Mouse (Mus musculus) T-helper 1 cell (primary cell): Measurements from ENCODE around the gene Sigirr.

Experiments used
- in situ Hi-C: fragments of 300-600 bp; cut with MboI, MseI; formaldehyde crosslinking; loops from one replicate; pipeline ENCODE4 v1.15.1; 2025; ENCODE audit warnings: high pct_unique_total_duplicates

Gene Sigirr

DNA sequence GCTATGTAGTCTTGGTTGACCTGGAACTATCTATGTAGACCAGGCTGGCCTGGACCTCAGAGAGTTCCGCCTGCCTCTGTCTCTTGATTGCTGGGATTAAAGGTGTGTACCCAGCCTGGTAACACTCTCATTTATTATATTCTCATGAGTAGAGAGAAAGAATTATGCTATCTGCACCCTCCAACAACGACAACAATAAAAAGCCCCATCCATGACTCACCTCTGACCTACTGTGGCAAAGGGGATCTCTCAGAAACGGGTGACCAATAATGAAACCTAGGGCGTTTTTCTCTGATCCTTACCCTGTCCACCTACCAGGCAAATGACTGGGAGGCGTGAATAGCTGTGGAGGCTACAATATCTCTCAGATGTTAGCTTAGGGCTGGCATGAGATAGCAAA lies 3.2 kb downstream of the Sigirr start:
- in situ Hi-C loops, result loop anchor here (10.0 kb wide), 1 partner anchor 78 kb away; the partner anchor contains the start of gene Rnh1

DNA sequence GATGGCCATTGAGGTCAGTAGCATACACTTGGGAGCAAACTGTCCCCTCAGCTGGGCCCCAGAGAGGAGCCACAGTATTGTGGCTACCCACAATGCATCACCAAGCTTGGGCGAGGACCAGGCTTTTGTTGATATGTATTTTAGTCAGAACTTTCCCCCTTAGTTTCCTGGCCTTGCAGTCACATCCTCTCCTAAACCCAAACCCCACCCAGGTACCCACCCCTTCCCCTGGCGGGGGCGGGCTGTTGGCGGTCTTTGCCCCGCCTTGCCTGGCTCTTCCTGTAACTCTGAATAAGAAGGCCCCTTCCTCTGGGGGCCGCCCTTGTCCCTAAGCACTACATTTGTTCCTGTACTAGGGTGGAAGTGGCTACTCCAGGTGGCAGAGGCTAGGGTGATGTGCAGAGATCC lies 3.7 kb downstream of the Sigirr start:
- in situ Hi-C loops, result loop anchor here (10.0 kb wide), 1 partner anchor 78 kb away; the partner anchor contains the start of gene Rnh1

- in situ Hi-C loops, result loop anchor here (10.0 kb wide), 1 partner anchor 79 kb away; the partner anchor contains the start of gene Rnh1
Observed at GRCm38 (mm10) chr7:141096021-141096420, 4.4 kb downstream of the Sigirr start.

DNA sequence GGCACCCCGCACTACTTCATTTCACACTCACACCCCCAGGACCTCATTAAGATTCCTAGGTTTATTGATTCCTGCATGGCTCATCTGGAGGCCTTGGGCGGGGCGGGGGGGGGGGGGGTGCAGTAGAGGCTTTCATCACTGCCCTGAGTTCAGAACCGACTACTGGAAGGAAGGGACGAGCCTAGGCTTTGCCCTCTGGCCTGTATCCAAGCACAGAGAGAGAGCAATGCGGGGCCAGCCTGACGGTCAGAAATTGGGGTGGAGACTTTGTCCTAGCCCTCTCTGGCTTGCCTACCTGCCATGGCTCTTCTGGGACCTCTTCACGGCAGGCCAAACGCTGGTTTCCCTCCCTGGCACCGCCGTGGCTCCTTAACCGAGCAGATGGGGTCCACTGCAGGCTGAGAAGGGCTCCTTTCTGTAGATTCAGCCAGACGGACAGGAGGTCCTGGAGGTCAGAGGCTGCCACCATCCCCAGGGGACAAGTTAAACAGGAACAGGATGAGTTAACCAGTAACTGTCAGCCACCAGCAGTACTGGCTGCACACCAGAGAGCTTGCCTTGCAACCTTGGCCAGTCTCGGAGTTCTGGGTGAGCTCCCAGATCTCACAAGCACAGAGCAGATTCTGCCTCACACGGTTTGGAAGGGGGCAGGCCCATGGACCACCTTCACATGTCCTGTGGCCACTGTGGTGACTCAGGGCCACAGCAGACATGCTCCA lies 5.7 kb downstream of the Sigirr start:
- in situ Hi-C loops, result loop anchor here (10.0 kb wide), 1 partner anchor 80 kb away; the partner anchor contains the start of gene Rnh1

- in situ Hi-C loops, result loop anchor here (10.0 kb wide), 1 partner anchor 81 kb away; the partner anchor contains the start of gene Rnh1
Observed at GRCm38 (mm10) chr7:141093950-141094349, 6.4 kb downstream of the Sigirr start.

- in situ Hi-C loops, result loop anchor here (10.0 kb wide), 1 partner anchor 83 kb away; the partner anchor contains the start of gene Rnh1
Observed at GRCm38 (mm10) chr7:141092051-141092735, 8.2 kb downstream of the Sigirr start.

DNA sequence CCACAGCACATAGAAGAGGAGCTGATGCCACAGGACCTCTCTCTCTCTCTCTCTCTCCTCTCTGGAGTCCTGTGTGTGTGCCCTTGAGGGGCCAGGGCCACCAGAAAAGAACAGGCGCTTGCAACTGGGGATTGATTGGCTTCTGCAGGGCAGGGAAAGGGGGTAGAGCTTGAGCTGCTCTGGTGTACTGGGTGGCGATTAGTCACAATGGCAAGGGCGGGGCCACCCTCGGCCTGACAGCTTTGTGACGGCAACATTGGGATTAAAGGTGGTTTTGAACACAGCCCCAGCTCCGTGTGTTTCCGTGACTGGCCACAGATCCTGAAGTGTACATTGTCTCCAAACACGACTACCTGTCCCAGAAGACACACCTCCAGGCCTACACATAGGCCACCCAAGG lies 10.1 kb downstream of the Sigirr start:
- in situ Hi-C loops, result loop anchor here (10.0 kb wide), 1 partner anchor 85 kb away; the partner anchor contains the start of gene Rnh1

DNA sequence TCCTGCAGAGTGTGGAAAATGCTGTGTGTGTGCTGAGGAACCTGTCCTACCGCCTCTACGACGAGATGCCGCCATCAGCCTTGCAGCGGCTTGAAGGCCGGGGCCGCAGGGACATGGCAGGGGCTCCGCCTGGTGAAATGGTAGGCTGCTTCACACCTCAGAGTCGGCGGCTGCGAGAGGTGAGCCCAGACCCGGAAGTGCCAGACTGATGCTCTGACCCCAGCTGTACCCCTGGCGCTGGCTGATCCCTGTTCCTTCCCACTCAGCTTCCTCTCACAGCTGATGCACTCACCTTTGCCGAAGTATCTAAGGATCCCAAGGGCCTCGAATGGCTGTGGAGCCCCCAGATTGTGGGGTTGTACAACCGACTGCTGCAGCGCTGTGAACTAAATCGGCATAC lies 11.9 kb downstream of the Sigirr start:
- in situ Hi-C loops, result no loop called here

- in situ Hi-C loops, result no loop called here
Observed at GRCm38 (mm10) chr7:141087894-141088293, 12.5 kb downstream of the Sigirr start.

- in situ Hi-C loops, result no loop called here
Observed at GRCm38 (mm10) chr7:141079481-141080449, 20.6 kb downstream of the Sigirr start.

DNA sequence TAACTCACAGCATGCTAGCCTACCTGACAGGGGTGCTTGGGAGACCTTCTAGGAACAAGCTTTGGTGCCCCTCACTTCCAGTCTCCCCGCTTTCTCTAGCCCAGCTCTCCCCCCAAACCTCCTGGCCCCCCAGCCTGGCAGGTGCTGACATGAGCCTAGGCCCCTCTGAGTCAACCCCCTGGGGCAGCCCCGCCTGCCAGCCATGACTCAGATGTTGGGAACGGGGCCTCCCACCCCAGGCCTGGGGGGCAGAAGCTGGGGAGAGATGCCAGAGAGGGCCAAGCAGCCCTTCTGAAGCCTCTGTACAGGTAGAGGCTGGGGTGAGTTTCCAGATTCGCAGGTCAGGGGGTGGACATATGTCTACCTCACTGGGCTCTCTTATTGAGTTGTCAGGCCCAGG lies 21.5 kb downstream of the Sigirr start:
- in situ Hi-C loops, result no loop called here

DNA sequence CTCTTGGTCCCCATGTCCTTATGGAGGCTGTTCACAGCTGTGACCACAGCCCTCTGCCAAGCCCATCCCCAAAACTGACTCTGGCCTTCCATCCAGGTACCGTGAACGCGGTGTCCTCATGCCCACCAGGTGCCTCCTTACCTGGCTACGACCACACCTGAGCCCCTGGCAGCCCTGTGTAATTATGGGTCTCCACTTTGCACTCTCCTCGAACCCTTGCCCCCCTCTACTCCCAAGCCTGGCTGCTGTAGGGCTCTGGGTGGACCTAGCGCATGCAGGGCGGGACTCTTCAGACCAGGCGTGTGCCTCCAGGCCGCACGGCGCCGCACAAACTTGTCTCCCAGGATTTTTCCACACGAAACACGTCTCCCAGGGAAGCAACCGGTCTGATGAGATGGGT lies 22.5 kb downstream of the Sigirr start, which contains the start of gene Pkp3:
Gene Pkp3, plus strand, starts transcription at position 378 of the 400 bp plus-strand sequence.
- in situ Hi-C loops, result no loop called here

- in situ Hi-C loops, result no loop called here
Observed at GRCm38 (mm10) chr7:141073782-141074181, 26.6 kb downstream of the Sigirr start.

DNA sequence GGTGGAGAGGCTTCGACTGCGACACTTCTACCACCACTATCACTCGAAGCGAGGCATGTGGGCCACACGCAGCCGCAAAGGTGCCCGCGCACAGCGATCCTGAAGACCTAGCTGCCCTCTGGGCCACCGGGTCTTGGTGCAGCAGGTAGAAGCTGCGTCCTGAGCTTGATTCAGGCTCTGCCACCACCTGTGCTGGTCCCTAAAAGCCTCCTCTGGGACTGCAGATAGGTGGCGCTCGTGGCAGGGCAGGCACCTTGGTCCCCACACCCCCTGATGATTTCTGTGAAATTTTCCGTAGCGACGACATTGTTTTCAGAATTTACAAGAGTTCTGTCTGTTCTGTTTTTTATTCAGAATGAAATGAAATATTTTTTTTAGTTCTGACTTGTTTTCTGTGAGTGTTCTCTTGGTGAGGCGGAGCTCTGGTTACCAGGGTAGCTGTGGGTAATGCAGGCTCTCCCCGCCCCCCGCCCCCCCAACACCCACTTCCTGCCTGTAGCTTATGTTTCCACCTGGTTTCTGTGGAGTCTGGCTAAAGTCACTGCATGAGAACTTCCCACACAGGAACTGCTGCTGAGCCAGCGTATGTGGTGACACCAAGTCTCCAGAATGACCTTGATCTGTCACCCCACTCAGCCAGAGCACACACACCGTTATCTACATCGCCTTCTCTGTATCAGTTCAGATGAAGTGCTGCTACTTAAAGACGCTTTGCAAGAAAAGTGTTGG lies 28.2 kb downstream of the Sigirr start:
- in situ Hi-C loops, result no loop called here

DNA sequence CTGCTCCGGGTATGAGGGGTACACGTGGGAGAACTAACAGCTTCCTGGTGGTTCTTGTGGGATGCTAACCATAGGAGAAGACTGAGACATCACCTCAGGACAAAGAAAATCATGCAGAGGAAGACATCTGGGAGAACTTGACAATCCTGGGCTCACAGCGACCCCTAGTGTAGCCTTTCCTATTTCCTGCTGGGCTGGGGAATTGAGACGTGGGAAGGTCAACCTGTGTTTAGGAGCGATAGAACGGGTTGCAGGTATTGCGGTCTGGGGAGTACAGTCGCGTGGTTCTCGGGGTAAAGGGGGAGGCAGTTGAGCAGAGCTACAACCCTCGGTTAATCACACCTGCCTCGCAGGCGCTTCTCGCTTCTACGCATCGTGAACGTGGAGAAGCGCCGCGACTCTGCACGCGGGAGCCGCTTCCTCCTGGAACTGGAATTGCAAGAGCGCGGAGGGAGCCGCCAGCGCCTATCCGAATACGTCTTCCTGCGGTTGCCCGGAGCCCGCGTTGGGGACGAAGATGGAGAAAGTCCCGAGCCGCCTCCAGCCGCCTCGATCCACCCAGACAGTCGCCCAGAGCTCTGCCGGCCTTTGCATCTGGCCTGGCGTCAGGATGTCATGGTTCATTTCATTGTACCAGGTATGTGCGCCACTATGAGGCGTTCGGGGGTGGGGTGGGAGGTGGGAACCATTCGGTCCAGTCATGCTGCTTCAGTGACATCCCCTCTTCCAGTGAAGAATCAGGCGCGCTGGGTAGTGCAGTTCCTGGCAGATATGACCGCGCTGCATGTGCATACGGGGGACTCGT lies 30.1 kb downstream of the Sigirr start:
- in situ Hi-C loops, result no loop called here

DNA sequence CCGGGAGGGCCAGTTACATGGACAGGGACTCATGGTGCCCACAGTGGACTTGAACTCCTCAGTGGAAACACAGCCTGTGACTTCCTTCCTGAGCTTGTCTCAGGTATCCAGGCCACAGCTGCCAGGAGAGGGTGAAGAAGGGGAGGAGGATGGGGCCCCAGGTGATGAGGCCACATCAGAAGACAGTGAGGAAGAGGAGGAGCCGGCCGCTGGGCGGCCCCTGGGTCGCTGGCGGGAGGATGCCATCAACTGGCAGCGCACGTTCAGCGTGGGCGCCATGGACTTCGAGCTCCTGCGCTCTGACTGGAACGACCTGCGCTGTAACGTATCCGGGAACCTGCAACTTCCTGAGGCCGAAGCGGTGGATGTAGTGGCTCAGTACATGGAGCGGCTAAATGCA lies 32.0 kb downstream of the Sigirr start:
- in situ Hi-C loops, result no loop called here

GRCm38 (mm10) chr7:141064576-141064975 lies 35.8 kb downstream of the Sigirr start:
- in situ Hi-C loops, result loop anchor here (5.0 kb wide), 1 partner anchor 113 kb away; no protein-coding TSS in a partner anchor

DNA sequence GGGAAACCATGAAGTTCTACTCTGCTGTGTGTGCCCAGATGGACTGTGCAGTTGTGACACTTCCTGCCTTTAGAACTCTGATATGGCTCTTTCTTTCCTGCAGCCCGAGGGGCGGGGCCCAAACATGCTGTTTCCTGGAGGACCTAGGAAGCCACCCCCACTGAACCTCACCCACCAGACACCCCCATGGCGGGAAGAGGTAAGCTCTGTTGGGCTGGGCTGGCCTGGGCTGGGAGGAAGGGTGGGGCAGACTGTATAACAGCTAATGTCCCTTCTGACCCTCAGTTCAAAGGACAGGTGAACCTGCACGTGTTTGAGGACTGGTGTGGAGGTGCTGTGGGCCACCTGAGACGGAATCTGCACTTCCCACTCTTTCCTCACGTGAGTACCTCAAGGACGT lies 36.2 kb downstream of the Sigirr start:
- in situ Hi-C loops, result loop anchor here (5.0 kb wide), 1 partner anchor 113 kb away; no protein-coding TSS in a partner anchor

DNA sequence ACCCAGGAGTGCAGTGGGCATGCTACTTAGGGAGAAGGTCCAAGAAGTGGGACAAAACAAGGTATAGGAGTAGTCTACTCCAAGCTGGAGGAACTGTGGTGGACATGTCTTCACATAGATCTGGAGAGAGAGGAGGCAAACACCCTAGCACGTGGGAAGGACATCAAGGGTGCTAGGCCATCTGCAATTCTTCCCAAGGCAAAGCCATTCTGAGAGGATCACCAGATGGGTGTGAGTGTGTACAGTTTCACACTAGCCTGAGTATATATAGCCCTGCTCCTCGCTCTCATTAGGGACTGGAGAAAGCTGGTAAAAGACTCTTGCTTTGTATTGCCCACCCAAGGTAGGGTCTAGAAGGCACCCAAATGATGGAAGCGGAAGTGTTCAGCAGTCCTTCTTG lies 37.0 kb downstream of the Sigirr start:
- in situ Hi-C loops, result loop anchor here (5.0 kb wide), 1 partner anchor 114 kb away; no protein-coding TSS in a partner anchor

- in situ Hi-C loops, result loop anchor here (5.0 kb wide), 1 partner anchor 115 kb away; no protein-coding TSS in a partner anchor
Observed at GRCm38 (mm10) chr7:141062525-141062924, 37.8 kb downstream of the Sigirr start.
